Mouse (Mus musculus): ENCODE results near the gene Clmn.

Clmn gene

GRCm38 (mm10) chr12:104879577-104879989 lies 14.7 kb upstream of the Clmn start:
- no peak for DNase-seq (ENCODE audit: low spot score)

GRCm38 (mm10) chr12:104876053-104876452 lies 11.2 kb upstream of the Clmn start:
- no peak for DNase-seq (ENCODE audit: low spot score)

DNA sequence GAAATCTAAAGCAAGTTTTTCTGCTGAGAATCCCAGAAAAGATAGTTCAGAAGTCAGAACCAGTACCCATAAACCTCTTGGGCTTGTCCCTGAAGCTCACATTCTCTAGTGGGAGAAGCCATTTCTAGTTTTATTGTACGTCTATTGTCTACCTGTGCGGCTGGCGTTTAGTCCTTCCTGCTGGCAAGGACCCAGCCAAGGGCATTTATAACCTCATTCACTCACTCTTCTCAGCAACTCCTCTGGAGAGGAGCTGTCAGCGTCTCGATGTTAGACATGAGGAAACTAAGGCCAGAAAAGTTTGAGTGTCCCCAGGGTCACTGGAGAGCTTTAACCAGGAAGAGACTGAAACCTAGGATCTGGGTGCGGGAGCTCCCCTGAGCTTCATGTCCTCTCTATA lies 7.1 kb upstream of the Clmn start:
- no peak for DNase-seq (ENCODE audit: low spot score)

GRCm38 (mm10) chr12:104869737-104870136 lies 4.9 kb upstream of the Clmn start:
- no peak for DNase-seq (ENCODE audit: low spot score)

DNA sequence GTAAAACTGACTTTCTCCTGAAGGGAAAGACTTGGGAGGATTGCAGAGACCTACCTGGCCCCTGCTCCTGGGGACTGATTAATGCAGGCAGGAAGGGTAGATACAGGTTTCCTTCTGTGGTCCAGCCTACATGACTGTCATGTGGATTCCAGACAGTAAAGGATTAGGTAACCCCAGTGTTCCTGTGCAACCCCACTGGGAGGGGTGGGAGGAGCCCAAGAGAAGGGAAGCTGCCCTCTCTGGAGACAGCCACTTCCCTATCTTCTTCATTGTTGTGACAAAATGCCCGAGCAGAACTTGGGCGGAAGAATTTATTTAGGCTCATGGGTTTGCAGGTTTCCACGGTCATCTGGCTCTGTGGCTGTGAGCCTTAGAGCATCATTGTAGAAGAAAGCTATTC lies 3.6 kb upstream of the Clmn start:
- DNase-seq (ENCODE audit: low spot score) = no peak

- DNase-seq (ENCODE audit: low spot score) = no peak
Measured at GRCm38 (mm10) chr12:104867851-104868250, 3.0 kb upstream of the Clmn start.

- no peak for DNase-seq (ENCODE audit: low spot score)
Measured at GRCm38 (mm10) chr12:104865166-104865535, 275 bp upstream of the Clmn start.

GRCm38 (mm10) chr12:104863653-104864052 lies 1.2 kb downstream of the Clmn start:
- DNase-seq (ENCODE audit: low spot score) = no peak

DNA sequence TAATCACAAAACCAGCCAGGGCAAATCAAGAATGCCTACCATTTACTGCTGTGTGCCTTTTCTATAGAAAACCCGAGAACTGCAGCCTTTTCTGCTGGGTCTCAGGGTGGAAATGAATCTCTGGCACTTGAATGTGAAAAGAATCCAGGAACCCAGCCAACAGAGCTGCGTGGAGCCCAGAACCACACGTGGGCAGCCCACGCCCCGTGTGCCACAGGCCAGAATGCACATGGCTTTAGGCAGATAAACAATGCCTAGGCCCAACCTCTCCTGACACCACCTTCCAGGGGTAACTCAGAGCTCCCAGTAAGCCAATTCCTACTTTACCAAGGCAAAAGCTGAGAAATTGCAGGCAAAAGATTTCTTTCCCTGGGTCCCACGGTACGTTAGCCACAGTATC lies 5.7 kb downstream of the Clmn start:
- DNase-seq (ENCODE audit: low spot score) = no peak

DNA sequence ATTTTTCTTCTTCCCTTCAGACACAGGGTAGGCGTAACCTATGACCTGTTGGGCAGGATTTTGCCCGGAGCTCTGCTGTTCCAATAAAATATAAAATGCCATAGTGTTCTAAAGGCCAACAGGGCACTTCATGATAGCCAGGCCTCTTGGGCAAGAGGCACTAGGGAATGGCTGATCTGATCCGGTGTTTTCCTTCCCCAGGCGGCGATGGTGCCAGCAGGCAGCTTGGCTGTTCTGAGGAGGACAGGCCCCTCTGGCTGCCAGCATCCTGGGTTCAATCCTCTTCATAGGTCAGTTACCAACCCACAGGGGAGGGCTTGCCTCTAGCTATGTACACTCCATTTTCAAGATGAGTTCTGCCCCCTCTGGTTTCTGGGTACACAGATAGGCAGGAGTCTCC lies 6.1 kb downstream of the Clmn start:
- no peak for DNase-seq (ENCODE audit: low spot score)

DNA sequence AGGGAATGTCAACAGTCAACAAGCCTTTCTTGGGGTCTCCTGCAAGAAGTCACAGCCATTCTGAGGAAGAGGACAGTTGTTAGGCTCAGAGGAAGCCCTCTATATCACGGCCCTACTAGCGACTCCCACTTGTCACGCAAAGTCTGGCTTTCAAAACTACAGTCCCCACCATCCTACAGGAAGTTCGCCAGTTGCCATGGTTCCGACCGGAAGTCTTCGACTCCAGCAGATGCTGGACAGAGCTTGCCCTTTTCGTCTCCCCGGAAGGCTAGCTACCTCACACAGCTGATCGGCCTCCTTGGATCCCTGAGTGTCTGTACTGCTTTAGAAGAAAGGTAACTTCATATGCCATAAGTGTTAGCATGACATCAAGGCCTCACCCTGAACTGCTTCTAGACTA lies 7.3 kb downstream of the Clmn start:
- DNase-seq (ENCODE audit: low spot score) = no peak

GRCm38 (mm10) chr12:104856540-104856939 lies 8.3 kb downstream of the Clmn start:
- no peak for DNase-seq (ENCODE audit: low spot score)

DNA sequence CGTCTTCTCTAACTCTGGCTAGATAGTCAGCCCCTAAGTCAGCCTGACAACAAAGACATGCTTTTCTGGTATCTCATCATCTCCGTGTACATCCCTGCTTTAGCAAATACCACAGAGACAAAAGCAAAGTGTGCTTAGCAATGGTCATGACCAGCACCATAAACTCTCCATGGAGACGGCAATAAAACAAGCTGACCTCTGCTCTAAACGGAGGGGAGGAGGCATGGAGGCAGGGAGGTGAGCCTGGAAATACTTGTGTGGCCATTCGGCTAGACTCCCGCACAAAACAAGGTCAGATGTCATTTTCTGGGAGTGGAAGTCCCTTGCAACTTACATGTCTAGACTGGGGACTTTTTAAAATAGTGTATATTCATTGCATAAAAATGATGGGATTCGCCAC lies 9.3 kb downstream of the Clmn start:
- DNase-seq (ENCODE audit: low spot score) = no peak

GRCm38 (mm10) chr12:104854826-104855225 lies 10.1 kb downstream of the Clmn start:
- DNase-seq (ENCODE audit: low spot score) = no peak

DNA sequence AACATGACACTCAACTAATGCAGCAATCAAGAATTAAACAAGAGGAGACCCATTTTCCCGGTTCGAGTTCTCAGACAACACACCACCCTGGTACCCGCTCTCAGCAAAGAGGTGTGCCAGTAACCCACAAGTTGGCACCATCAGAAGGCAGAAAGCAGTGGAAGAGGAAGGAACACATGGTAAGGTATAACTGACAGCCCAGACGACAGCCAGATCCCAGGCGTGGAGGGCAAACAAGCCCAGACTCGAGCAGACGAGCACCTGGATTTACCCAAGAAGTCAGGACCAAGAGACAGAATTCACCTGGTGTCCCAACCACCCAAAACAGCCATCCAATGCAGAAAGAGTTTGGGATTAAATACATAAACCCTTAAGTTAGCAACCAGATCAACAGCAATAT lies 11.5 kb downstream of the Clmn start:
- no peak for DNase-seq (ENCODE audit: low spot score)

DNA sequence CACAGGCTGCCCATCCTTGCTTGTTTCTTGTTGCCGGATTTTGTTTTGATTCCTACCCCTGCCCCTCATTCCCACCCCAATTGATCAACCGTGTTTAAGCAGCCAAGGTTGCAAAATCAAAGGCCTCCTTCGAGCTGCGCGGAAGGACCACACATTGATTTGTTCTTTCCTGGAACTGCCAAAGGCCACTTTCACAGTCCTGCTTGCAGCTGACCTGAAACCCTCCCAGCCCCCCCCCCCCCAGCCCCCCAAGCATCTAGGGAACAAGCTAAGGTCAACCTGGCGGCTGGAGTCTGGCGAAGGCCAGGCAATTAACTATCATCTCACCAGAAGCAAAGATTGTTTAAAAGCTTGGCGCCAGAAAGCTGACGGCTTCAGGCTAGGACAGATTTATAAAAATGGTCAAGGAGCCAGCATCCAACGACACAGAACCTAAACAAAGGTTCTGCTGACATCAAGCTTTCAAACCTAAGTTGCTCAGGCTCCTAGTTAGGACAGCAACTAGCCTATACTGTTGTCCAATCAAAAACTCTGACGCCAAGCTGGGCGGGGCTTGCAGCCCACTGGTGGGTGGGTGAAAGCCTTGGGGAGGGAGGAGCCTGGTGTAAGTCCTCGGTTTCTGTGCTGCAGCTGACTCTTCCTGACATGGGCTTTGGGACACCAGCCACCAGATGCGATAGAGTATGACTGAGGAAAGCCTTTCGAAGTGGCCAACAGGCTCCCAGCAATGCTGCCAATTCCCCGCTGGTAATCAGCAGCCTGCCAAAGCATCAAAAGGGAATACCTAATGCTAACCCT lies 13.0 kb downstream of the Clmn start:
- no peak for DNase-seq (ENCODE audit: low spot score)

- DNase-seq (ENCODE audit: low spot score) = no peak
Measured at GRCm38 (mm10) chr12:104850119-104850518, 14.8 kb downstream of the Clmn start.

GRCm38 (mm10) chr12:104848667-104849066 lies 16.2 kb downstream of the Clmn start:
- DNase-seq (ENCODE audit: low spot score) = no peak

GRCm38 (mm10) chr12:104847227-104847626 lies 17.6 kb downstream of the Clmn start:
- DNase-seq (ENCODE audit: low spot score) = no peak

- DNase-seq (ENCODE audit: low spot score) = no peak
Measured at GRCm38 (mm10) chr12:104845707-104846106, 19.2 kb downstream of the Clmn start.

- no peak for DNase-seq (ENCODE audit: low spot score)
Measured at GRCm38 (mm10) chr12:104844989-104845388, 19.9 kb downstream of the Clmn start.

DNA sequence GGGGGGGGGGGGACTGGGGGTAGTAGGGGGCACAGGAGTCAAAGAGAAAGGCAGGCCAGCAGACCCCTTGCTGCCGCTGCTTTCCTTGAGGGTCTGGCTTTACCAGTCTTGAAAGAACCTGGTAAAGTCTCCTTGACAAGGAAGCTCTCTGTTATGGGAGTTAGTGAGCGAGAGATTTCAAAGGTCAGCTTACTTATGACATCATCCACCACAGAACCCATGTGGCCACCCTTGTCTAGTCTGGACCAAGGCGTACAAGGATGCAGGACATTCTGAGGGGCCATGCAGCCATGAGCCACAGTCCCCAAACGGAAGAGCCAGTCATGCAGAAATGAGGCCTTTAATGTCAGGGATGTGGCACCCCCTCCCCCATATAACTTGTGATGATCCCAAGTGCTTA lies 20.6 kb downstream of the Clmn start:
- no peak for DNase-seq (ENCODE audit: low spot score)

DNA sequence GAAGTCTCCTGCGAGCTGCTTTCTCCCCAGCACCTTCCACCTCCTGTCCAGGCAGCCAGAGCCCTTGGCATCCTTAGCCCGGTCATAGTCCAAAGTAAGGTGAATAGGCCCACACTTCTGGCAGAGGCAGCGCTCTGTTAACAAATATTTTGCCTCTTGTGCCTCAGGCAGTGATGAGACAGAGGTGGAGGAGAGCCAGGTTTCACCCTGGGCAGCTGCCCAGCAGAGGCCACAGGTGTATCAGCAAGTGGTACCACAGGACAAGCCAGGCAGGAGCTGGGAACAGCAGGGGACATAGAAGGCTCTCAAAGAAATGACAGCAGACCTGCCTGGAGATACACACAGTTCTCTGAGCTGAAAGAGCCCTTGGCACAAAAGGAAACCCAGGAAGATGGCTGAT lies 23.6 kb downstream of the Clmn start:
- no peak for DNase-seq (ENCODE audit: low spot score)

DNA sequence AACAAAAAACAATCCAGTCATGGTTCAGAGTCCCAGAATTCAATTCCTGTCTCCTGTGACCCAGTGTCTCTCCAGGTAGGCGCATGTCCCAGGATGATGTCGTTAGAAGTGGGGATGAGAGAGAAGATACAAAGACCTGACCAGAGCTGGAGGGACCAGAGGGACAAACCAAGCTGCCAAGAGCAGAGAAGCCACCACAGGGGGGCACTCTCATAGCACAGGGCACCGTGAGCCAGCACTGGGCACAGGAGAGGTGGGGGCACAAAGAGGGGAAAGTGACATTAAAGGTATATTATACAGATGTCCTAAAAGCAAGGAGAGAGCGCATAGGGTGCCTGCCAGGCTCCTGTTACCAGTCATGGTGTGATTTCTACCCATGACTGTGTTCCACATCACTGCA lies 25.9 kb downstream of the Clmn start:
- DNase-seq (ENCODE audit: low spot score) = no peak
